Mouse (Mus musculus) intestine, embryonic 16.5 days (tissue): ENCODE data around the gene Mon2. TPM values are rescaled to one million over a fixed set of nuclear protein-coding genes. Genes with fewer than 3 reads are reported as not detected.
A peak's percentile ranks its signal among the peaks of the same experiment; 100 is the strongest.

ENCODE experiments used
- ATAC-seq: fragments of 200-750 bp; cut with Nextera tagmentation; 2 replicates; pipeline ENCODE4 v1.8.0; 2017; ENCODE audit warnings: moderate TSS enrichment, moderate library complexity
- H3K27ac ChIP-seq: fragments of 300-500 bp; sonication (generic); 2 replicates; pipeline ENCODE4 v1.5.1; 2014; ENCODE audit warnings: mild to moderate bottlenecking, low read length
- H3K27me3 ChIP-seq: fragments of 300-500 bp; sonication (generic); replicated peaks from 2 replicates; pipeline ENCODE4 v1.6.1; 2014; ENCODE audit warnings: low read length, control low read depth, mixed read lengths; ENCODE audit not compliant: control insufficient read depth, insufficient read depth
- H3K36me3 ChIP-seq: fragments of 300-500 bp; sonication (generic); 2 replicates; pipeline ENCODE4 v1.6.1; 2014; ENCODE audit warnings: low read length, control low read depth; ENCODE audit not compliant: control insufficient read depth, insufficient read depth
- H3K4me1 ChIP-seq: fragments of 300-500 bp; sonication (generic); 2 replicates; pipeline ENCODE4 v1.6.1; 2014; ENCODE audit warnings: low read length, control low read depth, mixed read lengths; ENCODE audit not compliant: control insufficient read depth, insufficient read depth
- H3K4me2 ChIP-seq: fragments of 300-500 bp; sonication (generic); 2 replicates; pipeline ENCODE4 v1.6.1; 2014; ENCODE audit warnings: low read depth, low read length, control low read depth
- H3K4me3 ChIP-seq: fragments of 300-500 bp; sonication (generic); 2 replicates; pipeline ENCODE4 v1.5.1; 2014; ENCODE audit warnings: mild to moderate bottlenecking, low read length
- H3K9ac ChIP-seq: fragments of 300-500 bp; sonication (generic); 2 replicates; pipeline ENCODE4 v1.6.1; 2014; ENCODE audit warnings: low read depth, low read length
- H3K9me3 ChIP-seq: fragments of 300-500 bp; sonication (generic); 2 replicates; pipeline ENCODE4 v1.6.1; 2016; ENCODE audit warnings: low read length, control low read depth; ENCODE audit not compliant: control insufficient read depth
- WGBS: fragments of 180-500 bp; shearing (Covaris S2); extraction: QIAGEN DNeasy Blood & Tissue Kit; methylation state at CpG from one replicate; pipeline ENCODE4 v1.1.7; 2014; 5-methylcytosine and 5-hydroxymethylcytosine counted together
- microRNA counts: library from miRNA; unstranded; fragments of <30 nt; microRNA quantifications from one replicate; lab custom pipeline; 2016
- microRNA-seq: library from miRNA; unstranded; fragments of <30 nt; microRNA quantifications from one replicate; pipeline ENCODE4, GENCODE M21; 2016
- polyA plus RNA-seq: library from polyadenylated mRNA; unstranded; fragments of >200 nt; fragmentation: Nextera tagmentation; extraction: Ambion mirVana; gene quantifications from 2 replicates; pipeline ENCODE4 v1.2.1, GENCODE M21; 2015

Mon2 gene
- polyA plus RNA-seq, 1 experiment from 2014 or later = 11.7 TPM

DNA sequence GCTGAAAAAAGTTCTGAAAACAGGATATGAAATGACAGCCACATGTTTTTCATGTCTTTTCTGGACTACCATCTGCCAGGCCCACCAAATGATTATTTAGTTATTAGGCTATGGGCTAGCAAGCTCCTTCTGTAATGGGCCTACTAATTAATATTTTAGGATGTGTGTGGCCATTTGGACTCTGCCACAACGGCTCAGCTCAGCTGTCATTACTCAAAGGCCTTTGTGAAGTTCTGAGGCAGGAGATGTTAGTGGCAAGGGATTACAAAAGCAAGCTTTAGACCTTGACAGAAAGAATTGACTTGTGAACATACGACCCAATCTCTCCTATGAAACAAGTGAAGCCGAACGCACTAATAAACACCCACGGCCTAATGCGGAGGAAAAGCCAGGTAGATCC lies 125.3 kb downstream of the Mon2 start:
- Histone ChIP-seq H3K27me3 (no peaks in the 10 kb centered on the region), H3K9me3 (no peaks in the 10 kb centered on the region), H3K27ac (no peak overlapping the region)

DNA sequence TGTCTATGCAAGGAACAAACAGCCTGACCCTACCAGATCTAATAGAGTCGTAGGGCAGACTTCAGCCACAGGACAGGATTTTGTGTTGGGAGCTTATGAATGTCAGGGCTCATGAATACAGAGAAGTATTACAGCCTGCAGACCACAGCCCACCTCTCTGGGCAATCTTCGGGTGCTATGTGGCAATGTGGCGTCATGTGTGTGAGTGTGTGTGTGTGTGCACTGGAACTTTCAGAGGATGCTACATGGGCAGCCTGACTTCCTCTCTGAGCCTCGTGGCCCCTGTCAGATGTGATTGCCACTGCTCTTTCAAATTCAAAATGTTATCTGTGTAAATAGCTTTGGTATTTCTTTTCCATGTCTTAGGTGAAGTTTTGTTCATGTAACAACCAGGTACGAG lies 131.4 kb downstream of the Mon2 start:
- Histone ChIP-seq H3K27me3 (no peaks in the 10 kb centered on the region), H3K27ac (no peak overlapping the region), H3K4me3 (no peak overlapping the region), H3K9ac (no peak overlapping the region), H3K4me2 (no peak overlapping the region), H3K4me1 (no peaks in the 10 kb centered on the region), H3K36me3 (no peaks in the 10 kb centered on the region), H3K9me3 (no peaks in the 10 kb centered on the region)
- WGBS = 76% methylated on average over 5 of the region's 5 CpGs
- ATAC-seq = no peak

More for the DNA sequence above, 125.3 kb downstream of the Mon2 start:
- no peak overlapping the region for H3K9ac ChIP-seq
- no peak overlapping the region for H3K4me3 ChIP-seq
- H3K4me1 ChIP-seq = no peaks in the 10 kb centered on the region
- WGBS = 73% methylated on average over 6 of the region's 6 CpGs
- no peak for ATAC-seq
- no peaks in the 10 kb centered on the region for H3K36me3 ChIP-seq
- H3K4me2 ChIP-seq = no peak overlapping the region

DNA sequence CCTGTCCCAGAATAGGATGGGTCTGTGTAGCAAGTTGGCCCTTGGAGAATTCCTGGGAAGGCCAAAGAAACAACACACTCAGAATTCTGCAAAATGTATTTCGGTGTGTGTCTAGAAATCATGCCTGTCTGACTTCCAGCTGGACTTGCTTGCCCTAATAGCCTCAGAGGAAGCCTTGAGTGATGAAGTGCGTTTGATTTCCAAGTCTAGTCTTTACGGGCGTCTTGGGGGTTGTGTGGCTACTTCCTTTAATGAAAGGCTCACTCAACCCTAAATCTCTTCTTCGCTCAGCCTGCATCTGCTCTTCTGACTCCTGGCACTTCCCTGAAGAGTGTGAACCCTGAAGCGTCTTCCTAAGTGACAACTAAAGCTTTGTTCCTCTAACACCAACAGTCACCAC lies 132.5 kb downstream of the Mon2 start:
- ATAC-seq = no peak
- 53% methylated on average over 6 of the region's 6 CpGs for WGBS
- Histone ChIP-seq H3K9ac (no peak overlapping the region), H3K27me3 (no peaks in the 10 kb centered on the region), H3K9me3 (no peaks in the 10 kb centered on the region), H3K36me3 (no peaks in the 10 kb centered on the region), H3K4me3 (no peak overlapping the region), H3K27ac (no peak overlapping the region), H3K4me1 (no peaks in the 10 kb centered on the region), H3K4me2 (no peak overlapping the region)

DNA sequence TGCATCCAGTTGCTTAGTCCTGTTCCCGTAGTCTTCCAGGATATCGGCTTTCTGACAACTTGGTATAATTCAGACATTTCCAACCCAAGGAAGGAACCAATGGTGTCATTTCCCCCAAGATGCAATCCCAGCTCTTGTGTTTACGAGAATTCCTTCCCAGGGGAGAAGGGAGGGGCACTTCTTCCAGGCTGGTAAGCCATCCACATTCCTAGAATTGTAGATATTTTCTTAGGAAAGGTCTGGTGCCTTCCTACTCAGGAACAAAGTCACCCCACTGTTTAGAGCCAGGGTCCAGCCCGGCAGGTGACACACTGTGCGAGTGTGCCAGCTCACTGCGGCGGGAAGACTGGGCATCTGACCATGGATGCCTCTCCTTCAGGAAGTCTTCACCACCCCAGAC lies 133.5 kb downstream of the Mon2 start:
- Histone ChIP-seq H3K4me3 (no peak overlapping the region), H3K9me3 (no peaks in the 10 kb centered on the region), H3K36me3 (no peaks in the 10 kb centered on the region), H3K27ac (no peak overlapping the region), H3K4me2 (no peak overlapping the region), H3K9ac (no peak overlapping the region), H3K27me3 (no peaks in the 10 kb centered on the region), H3K4me1 (no peaks in the 10 kb centered on the region)
- no peak for ATAC-seq
- WGBS = 79% methylated on average over 7 of the region's 7 CpGs

MicroRNA genes within 50 kb of the gene (microRNA counts, 519-probe panel; counts per million panel counts)
- microRNA mmu-let-7i (lab: Ali Mortazavi, UCI) = 4,289 counts per million, percentile 98 among the panel's probes with 10 or more counts

Small RNA genes within 50 kb of the gene (microRNA-seq; reads per million reads assigned to microRNA genes)
- 62,488 reads per million, percentile 100 among the genes with 10 or more reads in this experiment for gene Mirlet7i

Other genes with a start within 250 kb of the Mon2 start
- 63.5 and 65.9 TPM in 2 replicates for gene Usp15, start 120.5 kb upstream of the Mon2 start, polyA plus RNA-seq
- 1.4 and 1.7 TPM in 2 replicates for gene Fam19a2, start 187.5 kb upstream of the Mon2 start, polyA plus RNA-seq